Mouse (Mus musculus) hematopoietic stem cell, adult 5-6 weeks (primary cell): Measurements from ENCODE around the gene Slc16a7. TPM values are rescaled to one million over a fixed set of nuclear protein-coding genes. Genes with fewer than 3 reads are reported as not detected.

Experiments used
- ATAC-seq, 2 experiments: fragments of 125-278 bp in 1 of 2; replicated peaks in 1 of 2; 2 replicates each; pipeline ENCODE4 v1.8.0; 2016 to 2017; ENCODE audit warnings: inconsistent platforms in 2 of 2, mild to moderate bottlenecking in 2 of 2, moderate number of reproducible peaks in 2 of 2, low read depth in 1 of 2, moderate TSS enrichment in 1 of 2; ENCODE audit not compliant: low FRiP score in 2 of 2, poor library complexity in 2 of 2, severe bottlenecking in 2 of 2, insufficient read depth in 1 of 2, low TSS enrichment in 1 of 2
- total RNA-seq: library from RNA; stranded (forward); fragments of 172-1452, 232-1000 nt; gene quantifications from 2 replicates; pipeline ENCODE4 v1.2.3, GENCODE M21; 2017

Slc16a7 gene
- total RNA-seq, 1 experiment from 2014 or later, result 9.0 TPM

- ATAC-seq, result peak; percentile 58 to 72
Measured at GRCm38 (mm10) chr10:125331334-125331733, 57.9 kb downstream of the Slc16a7 start.

- ATAC-seq, result no peak; a peak in 1 of 4 replicates
Measured at GRCm38 (mm10) chr10:125328331-125329063, 60.8 kb downstream of the Slc16a7 start.

DNA sequence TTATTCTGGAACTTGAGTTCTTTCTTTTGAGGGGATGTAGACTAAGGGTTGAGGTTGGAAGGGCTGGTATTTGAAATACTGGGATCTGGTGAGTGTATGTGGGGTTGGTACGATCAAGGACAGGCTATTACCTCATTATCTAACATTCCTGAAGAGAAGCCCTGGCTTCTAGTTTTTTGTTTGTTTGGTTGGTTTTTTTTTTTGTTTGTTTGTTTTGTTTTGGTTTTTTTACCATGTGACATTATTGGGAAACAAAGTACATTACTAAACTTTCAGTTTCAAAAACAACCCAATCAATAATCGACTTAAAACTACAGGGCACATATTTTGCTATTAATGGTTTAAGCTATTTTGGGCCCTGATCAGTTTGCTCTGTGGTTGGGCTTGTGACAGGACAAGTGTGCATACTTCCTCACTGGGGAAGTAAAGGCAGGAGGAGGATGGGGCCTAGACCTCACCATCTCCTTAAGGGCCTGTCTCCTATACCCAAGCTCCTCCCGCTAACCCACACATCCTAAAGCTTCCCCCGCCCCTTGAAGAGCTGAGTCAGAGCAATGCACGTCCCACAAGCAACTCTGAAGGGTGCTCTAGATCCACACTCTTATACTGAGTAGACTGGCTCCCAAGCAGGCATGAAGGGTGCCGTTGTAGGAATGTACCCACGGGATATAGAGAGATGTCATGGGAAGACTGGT is 64.2 kb downstream of the Slc16a7 start:
- peak; percentile 17 to 33; a peak in 2 of 4 replicates for ATAC-seq

DNA sequence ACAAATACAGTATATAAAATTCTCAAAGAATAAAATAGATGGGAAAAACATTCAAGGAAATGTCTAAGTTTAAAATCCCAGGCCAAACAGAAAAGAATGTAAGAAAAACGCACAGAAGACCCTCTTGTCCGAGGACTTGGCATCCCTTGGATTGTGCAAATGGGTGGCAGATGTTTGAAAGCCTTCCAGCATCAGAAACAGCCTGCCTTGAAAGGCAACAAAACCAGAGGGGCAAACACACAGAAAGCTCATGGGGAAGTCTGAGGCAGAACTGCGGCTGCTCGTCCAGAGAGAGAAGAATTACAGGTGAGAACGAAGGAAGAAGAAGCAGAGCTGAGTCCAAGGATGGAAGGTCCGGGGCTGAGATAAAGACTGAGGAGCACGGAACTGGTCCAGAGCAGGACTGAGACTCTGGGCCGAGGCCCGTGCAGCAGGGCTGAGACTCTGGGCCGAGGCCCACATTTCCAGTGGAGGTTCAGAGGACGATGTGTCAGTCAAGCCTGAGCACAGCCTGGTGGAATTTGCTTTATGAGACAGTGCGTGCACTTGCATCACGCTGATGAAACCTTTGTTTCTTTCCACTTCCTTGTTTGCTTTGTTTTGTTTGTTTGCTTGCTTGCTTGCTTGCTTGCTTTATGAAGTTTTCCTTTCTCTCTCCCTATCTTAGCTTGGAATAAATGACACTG is 65.0 kb downstream of the Slc16a7 start:
- ATAC-seq, result no peak

DNA sequence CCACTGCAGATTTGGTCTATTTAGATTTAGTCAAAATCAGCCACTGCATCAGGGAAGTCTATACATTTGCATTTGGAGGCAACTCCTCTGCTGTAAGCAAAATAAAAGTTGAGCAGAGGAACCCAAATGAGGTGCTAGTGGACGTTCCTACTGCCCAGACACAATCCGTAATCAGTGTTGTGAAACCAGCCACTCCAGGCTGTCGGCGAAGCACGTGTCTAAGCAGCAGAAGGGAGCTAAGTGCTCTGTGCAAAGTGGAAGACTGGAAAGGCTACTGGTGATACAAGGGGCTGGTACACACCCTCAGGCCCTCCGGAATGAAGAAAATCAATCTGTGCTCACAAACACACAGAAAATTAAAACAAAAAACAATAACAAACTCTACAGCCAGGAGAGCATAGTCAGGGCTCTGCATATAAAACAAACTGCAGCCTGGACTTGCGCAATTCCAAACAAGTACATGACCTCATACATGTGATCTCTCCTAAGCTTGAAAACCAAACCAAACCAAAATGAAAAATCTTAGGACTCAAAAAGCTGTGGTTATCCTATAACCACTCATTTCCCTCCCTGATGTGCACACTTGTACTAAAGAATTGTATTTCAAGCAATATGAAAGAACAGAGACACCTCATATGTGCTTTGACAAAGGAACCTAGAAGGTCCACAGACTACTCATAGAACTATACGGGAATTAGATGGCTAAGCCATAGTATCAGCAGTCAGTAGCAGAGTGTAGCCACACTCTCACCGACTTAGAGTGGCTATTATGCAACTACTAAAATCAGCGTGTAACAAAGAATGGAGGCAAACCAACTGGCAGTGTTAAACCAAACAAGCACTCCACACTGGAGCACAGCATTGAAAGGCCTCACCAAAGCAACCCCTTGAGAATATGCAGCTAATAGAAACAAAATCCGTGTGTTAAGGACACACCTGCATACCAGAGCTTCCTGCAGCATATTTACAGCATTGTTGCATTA is 67.5 kb downstream of the Slc16a7 start:
- ATAC-seq, result no peak

DNA sequence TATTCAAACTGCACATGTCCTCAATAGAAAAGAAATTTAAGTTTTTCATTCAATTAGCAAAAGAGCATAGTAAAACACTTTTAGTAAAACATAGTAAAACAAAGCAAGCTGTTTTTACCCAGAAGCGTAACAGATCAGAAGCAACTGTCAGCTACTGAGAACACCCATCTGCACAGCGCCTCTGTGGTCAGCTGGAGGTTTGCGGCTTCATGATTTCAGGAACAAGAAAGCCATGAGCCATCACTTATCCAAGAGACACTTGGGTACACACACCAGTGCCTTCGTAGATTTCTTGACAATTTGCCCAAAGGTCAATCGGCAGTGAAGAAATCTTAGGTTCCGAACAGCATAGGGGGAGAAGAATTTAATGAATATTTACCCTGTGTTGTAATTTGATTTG is 71.9 kb downstream of the Slc16a7 start:
- ATAC-seq, result peak; percentile 97 to 98

DNA sequence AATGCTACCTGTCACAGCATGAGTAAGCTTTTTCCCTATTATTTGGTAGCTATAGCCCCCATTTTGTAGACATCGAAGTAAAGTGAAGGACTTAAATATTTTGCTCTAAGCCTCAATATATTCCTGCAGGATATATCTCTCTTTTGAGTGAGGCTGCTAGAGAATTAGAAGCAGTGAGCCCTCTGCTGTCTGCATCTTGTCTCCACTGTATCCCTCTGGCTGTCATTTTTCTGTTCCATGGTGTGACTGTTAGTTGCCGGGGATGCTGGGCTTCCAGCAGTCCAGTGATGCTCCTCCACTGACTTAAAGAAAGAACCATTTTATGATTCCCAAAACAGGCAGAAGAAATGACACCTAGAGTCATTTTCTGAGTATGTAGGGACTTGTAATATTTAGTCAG is 78.4 kb downstream of the Slc16a7 start:
- no peak for ATAC-seq

DNA sequence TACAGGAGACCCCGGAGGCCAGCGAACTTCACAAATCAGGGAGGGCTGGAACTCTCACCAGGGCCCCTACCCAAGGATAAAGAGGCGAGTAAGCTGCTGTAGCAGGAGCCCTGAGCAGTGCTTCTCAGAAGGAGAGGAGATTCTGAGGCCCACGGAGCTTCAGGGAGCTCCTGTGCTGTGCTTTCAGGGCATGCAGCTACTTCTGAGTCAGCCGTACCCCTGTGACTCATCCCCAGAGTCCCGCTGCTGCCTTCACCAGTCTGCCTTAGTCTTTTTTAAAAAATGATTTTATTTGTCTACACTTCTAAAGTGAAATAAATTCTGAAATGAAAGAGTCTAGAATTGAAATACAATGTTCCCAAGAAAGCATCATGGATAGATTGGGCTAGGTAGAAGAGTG is 91.2 kb downstream of the Slc16a7 start:
- no peak for ATAC-seq

DNA sequence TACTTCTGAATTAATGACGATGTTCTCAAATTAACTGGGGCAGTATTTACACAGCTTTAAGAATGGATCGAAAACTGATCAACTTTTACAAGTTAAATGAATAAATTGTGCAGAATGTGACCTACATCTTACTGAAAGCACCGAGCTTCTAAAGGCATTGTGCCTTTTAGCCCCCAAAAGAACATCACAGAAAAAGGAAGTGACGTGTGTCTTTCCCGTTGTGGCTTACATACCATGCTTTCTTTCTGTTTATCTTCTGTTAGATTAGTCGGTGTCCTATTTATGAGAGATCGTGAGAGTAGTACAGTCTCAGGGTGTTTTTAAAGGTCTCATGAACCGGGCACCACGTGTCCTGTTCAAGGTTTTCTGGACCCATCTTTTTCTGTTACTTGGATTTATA is 98.9 kb downstream of the Slc16a7 start:
- peak in 1 of 2 experiments; percentile 56; a peak in 1 of 4 replicates for ATAC-seq

GRCm38 (mm10) chr10:125288560-125288959 is 100.7 kb downstream of the Slc16a7 start:
- no peak for ATAC-seq

DNA sequence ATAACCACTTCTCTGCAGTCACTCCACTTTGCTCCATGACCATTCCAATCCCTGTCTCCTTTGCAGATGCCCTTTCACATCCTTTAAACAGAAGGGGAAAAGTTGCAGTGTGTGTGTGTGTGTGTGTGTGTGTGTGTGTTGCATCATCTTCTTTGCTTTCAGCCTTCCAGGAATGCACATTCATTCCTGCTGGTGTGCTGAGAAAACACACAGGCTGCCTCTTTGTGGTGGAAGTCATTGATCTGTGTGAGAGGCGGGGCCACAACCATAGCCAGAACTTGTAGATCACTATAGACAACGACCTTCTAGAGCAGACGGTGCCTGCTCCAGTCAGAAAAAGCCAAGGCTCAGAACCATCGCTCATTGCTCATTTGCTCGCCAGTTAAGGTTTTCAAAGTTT is 103.9 kb downstream of the Slc16a7 start:
- ATAC-seq, result no peak

GRCm38 (mm10) chr10:125275149-125275848 is 114.0 kb downstream of the Slc16a7 start:
- no peak for ATAC-seq

GRCm38 (mm10) chr10:125274519-125275148 is 114.6 kb downstream of the Slc16a7 start:
- no peak; a peak in 1 of 4 replicates for ATAC-seq

- no peak for ATAC-seq
Measured at GRCm38 (mm10) chr10:125273759-125274158, 115.5 kb downstream of the Slc16a7 start.

GRCm38 (mm10) chr10:125271448-125271847 is 117.8 kb downstream of the Slc16a7 start:
- peak; percentile 40 to 43; a peak in 3 of 4 replicates for ATAC-seq

- ATAC-seq, result peak; percentile 19 to 30; a peak in 2 of 4 replicates
Measured at GRCm38 (mm10) chr10:125270266-125270665, 119.0 kb downstream of the Slc16a7 start.
